Mouse (Mus musculus) heart, adult 8-10 months (tissue): ENCODE results near the gene Dyrk4. TPM values are rescaled to one million over a fixed set of nuclear protein-coding genes. Genes with fewer than 3 reads are reported as not detected.

ENCODE experiments used
- DNase-seq: peaks from one replicate; pipeline ENCODE4 v3.0.0; 2022; ENCODE audit warnings: low spot score
- total RNA-seq, 4 experiments: library from RNA; stranded (reverse); gene quantifications; 2 replicates each; pipeline ENCODE4 v1.2.4; 2022

The Dyrk4 gene
- total RNA-seq, result not detected

DNA sequence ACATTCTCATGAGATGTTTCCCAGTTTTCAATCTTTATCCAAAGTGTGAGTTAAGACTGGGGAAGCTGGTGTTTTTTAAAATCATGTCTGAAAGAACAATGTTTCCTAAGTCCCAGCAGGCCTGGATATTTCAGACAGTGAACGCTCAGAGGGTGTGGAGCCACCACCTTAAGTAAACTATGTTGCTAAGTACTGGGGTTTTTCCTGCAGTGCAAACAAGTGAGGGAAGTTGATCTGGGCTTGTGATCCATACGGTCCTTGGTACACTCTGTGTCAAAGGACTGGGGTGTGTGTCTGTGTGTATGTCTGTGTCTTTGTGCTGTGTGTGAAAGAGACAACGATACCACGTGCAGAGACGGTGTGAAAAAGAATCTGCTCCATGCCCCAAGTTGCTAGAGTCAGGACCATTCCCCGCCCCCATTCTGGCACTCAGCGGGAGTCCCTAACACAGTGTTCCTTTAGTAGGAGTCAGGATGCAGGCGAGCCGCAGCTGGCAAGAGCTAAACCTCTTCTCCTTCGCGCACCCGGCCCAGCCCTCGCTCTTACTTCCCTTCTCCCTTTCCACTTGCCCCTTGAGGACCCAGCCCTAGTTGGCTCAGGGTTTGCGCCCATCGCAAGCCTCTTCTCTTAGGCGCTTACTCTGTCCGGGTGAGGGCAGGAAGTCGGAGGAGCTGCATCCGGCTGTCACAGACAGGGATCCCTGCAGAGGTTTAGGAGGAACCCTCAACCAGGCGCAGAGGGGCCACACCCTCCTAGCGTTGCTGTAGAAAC, at the start of gene Dyrk4:
Gene Dyrk4 (minus strand): TSS at position 729 of the 771 bp plus-strand sequence.
- peak; percentile 27 for DNase-seq

- no peak for DNase-seq
These were observed 44.8 kb upstream of the Dyrk4 start for GRCm38 (mm10) chr6:126966241-126967026.

GRCm38 (mm10) chr6:126963426-126963825, 41.8 kb upstream of the Dyrk4 start:
- DNase-seq, result no peak

DNA sequence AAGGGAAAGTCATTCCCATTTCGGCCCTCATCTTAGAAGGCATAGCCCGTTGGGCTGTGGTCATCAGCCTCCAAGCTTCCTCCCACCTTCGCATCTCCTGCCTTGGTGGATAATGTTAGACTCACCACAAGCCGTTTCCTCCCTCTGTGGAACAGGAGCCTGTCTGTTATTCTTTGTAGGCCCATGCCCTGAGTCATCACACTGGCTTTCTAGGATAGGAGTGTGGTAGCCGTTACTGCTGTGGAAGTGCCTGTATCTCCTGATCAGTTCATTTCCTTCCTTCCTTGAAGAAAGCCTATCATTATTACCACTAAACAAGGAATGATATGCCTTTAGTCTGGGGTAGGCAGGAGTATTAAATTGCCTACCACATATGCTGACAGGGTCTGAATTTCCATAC, 41.1 kb upstream of the Dyrk4 start:
- DNase-seq, result no peak

DNA sequence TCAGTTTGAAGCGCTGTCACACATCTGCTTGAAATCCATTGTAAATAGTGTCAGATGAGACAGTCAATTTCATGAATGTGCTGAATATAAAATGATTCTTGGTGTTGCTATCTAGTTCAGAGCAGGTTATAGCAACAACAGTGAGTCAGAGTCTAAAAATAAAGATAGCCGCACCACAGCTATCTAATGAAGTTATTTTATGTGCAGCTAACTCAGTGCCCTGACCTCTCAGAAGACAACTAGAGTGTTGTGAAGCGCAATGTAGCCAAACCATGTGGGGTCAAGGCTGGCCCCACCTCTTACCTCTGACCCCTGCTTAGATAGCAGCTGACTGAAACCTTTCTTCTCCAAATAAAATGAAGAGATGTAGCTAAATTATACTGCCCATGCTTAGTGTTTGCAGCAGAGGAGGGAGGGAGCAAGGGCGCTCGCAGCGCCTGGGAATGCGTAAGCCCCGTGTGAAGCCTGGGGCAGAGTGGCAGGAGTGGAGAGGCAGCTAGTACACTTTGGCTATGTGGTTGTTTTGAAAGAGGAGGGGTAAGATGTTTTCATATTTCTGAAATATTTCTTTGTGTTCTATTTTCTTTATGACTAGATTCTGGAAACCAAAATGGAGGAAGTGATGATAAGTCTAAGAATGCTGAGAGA, 39.9 kb upstream of the Dyrk4 start:
- DNase-seq, result peak; percentile 29

DNA sequence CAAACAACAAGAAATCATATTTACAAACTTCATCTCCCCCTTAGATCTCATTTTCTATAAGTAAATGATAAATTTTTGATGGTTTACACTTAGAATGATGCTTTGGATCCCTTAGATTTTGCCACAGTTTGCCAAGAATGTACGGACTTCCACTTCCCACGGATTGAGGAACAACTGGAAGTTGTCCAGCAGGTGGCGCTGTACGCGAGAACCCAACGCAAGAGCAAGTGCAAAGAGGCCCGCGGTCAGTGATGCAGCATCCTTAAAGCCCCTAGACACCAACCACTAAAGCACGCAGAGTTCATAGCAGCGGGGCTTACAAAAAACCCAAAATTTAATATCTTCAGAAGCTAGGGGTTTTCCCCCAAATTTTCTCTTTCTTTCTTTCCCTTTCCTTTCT, 34.1 kb upstream of the Dyrk4 start:
- peak; percentile 75 for DNase-seq

DNA sequence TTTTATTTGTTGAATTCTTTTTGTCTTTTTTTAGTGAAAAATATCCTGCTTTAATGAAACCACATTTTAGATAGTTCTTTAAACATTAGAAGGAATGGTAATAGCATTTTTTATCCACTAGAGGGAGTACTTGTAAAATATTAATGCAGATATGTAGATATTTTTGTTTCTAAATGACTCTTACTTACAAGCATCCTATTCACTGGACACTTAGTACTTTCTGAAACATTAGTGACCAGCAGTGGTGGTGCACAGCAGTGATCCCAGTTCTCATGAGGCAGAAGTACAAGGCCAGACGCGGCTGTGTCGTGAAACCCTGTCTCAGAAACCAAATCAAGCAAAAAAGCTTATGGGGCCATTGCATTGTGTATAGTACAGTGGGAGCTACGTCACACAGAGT, 26.7 kb upstream of the Dyrk4 start:
- DNase-seq, result no peak

- no peak for DNase-seq
These were observed 18.8 kb upstream of the Dyrk4 start for GRCm38 (mm10) chr6:126940451-126940850.

DNA sequence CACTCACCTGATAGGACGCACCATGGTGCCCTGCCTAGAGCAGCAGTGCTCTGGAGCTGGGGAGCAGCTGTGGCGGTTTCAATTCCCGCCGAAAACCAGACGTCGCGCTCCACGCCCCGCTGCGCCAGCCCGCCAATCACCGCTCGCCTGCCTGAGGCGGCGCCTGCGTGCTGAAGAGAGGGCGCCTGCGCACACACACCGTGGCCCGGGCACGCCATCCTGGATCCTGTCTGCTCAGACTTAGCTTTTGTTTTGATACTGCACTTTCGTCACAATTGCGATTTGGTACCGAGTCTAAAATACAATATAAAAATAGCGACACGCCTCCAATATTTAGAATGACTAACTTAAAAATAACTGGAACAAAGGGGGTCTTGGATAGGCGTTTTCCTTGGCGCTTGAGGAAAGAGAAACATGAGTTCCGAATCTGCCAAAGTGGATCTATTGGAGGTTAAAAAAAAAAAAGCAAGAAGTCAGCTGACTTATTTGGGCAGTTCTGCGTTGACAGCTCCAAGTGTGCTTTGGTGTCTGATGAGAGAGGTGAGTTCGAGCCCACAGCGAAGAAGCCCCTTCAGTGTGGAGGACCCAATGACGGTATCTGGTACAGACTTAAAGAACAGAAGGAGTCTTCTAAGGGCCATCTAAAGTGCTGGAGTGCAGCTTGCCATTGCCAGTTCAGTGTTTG, 18.0 kb upstream of the Dyrk4 start, which contains the start of the genes Rad51ap1 and D6Wsu163e:
Gene Rad51ap1 (minus strand): TSS at position 101 of the 685 bp plus-strand sequence.
Gene D6Wsu163e (plus strand): TSS at position 476 of the 685 bp plus-strand sequence.
- DNase-seq, result peak; percentile 95

DNA sequence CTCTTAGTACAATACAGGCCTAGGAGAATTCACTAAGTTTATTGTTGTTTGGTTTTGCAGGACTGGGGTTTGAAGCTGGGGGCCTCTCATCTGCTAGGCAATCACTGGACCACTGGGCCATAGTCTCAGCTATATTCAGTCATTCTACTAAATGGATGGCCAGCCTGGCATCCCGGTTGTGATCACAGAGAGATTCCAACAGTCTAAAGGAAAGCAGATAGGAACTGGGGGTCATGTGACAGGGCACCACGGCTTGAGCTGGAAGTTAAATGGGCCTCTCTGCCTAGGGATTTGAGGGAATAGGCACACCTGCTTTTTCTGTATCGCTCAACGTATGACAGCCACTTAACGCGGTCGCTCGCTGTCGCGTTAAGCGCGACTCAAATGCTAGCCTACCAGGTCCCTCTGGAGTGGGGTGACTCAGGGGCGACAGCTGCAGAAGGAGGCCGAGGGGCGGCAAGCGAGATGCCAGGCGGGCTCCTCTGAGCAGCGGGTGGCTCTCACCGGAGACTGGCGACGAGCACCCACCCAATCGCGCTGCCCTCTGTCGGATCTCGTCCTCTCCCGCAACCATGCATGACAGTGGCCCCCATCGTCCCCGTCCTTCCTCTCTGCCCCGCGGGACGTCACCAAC, 17.3 kb upstream of the Dyrk4 start:
- no peak for DNase-seq

- no peak for DNase-seq
These were observed 16.4 kb upstream of the Dyrk4 start for GRCm38 (mm10) chr6:126938047-126938446.

DNA sequence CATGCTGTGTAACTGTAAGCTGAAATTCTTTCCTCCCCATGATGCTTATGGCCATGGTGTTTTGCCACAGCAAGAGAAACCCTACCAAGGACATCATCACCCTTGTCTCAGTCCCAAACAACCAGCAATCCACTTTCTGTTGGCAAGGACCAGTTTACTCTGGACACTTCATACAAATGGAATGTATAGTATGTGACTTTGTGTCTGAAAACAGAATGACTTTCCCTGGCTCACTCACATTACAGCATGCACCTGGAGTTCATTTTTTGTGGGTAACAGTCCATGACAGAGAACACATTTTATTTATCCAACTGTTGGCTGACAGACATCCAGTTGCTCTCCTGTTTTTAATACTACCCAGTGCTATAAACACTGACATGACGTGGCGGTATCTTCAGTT, 11.3 kb upstream of the Dyrk4 start:
- no peak for DNase-seq

- DNase-seq, result no peak
These were observed 6.7 kb downstream of the Dyrk4 start for GRCm38 (mm10) chr6:126914928-126915327.

DNA sequence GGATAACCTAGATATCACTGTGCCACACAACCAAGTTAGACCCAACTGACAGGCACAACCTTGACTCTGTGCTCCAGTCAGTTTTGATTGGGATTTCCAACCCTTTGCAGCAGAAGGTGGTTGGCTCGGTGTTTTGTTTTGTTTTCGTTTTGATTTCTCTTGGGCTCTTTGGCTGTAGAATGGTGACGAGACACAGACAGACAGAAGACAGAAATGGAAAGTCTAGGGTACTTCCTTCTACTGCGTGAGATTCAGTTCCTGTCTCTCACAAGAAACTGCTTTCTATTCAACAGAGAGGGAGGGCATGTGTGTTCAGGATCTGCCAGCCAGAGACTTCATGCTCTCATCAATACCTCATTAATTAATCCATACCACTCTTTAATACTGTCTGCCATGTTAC, 10.9 kb downstream of the Dyrk4 start:
- no peak for DNase-seq

- no peak for DNase-seq
These were observed 13.8 kb downstream of the Dyrk4 start for GRCm38 (mm10) chr6:126907876-126908275.

GRCm38 (mm10) chr6:126907378-126907777, 14.3 kb downstream of the Dyrk4 start:
- DNase-seq, result no peak

GRCm38 (mm10) chr6:126877118-126877517, 44.5 kb downstream of the Dyrk4 start:
- DNase-seq, result no peak

DNA sequence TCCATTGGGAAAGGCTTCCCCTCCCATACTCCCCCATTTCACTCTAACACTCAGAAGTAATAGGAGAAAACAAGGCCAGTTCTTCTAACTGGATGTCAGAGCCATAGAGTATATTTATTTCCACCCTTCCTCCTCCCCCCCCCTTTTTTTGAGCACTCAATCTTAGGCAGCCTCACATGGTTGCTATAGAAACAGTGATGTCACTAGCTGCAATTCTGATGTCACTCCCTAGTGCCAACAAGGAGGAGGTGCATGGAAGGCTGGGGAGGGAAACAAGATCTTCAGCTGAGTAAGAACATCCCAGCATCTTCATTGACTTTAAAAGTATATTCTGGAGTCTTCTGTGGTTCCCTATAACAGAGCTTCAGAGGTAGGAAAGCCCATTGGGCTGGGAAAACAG, 68.8 kb downstream of the Dyrk4 start, which contains the start of gene Akap3:
Gene Akap3 (plus strand): TSS at position 218 of the 400 bp plus-strand sequence.
- DNase-seq, result no peak

DNA sequence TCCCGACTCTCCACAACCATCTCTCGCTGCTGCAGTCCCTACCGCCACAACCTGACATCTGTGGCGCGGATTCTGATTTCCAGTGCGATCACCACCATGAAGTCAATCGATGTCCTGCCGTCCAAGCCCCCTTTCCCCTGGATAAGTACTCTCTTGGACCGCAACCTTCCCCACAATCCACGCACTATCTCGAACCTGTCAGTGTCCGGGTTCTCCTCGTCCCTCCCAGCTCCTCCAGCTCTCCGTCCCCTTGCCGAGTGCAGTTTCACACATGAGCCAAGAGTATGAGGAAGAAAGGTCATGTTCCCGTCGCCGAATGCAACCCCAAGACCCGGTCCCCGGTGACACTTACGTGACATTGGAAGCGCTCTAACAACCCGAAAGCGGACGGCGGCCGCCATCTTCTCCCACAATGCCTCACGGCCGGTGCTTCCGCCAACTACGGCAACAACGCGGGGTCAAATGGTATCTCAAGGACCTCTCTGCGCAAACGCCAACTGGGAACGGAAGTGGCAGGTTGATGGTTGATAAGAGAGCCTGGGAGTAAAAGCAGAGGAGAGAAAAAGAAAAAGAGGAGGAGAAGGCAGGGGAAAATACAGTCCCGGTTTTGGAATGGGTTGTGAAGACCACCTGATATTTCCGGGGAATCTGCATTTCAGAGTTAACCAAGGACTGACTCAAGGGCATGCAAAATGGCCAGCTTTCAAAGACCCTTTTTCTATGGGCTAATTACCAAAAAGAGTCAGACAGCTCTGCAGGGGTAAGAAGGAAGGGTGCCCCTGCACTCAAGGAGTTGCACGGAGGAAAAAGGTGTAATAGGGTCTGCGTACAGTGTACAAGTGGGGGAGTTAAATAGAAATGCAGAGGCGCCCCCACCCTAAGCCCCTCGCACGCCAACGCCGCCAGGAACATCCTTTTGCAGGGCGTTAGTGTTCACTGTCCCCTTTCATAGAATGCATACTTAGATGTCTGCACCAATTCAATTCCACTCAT, 72.6 kb downstream of the Dyrk4 start, which contains the start of gene Ndufa9:
Gene Ndufa9 (minus strand): TSS at position 425 of the 993 bp plus-strand sequence.
- peak; percentile 95 for DNase-seq

DNA sequence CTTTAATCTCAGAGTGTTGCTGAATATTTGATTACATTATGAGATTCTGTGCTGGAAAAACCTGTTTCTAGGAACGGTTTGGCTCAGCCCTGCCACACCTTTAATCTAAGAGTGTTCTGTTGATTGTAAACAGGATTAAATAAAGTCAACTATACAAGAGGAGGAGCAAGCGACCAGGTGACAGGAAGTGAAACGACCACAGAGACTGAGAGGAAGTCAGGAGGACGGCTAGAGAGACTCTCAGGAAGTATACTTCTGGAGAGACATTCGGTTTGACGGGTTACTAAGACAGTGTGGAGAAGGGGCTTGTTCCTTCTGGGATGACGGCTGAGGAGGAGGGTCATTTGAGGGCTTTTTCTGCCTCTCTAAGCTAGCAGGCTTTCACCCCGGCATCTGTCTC, 85.0 kb downstream of the Dyrk4 start:
- DNase-seq, result no peak
